Mouse (Mus musculus): ENCODE results near the gene Dand5.

Gene Dand5

GRCm38 (mm10) chr8:84771000-84771687 is 51.5 kb downstream of the Dand5 start:
- no peak for DNase-seq (ENCODE audit: low read depth in 1 of 2, low spot score in 2 of 2)

- DNase-seq (ENCODE audit: low read depth in 1 of 2, low spot score in 2 of 2) = no peak
Measured at GRCm38 (mm10) chr8:84770100-84770953, 52.3 kb downstream of the Dand5 start.

GRCm38 (mm10) chr8:84769324-84769723 is 53.3 kb downstream of the Dand5 start:
- no peak for DNase-seq (ENCODE audit: low read depth in 1 of 2, low spot score in 2 of 2)

- DNase-seq (ENCODE audit: low read depth in 1 of 2, low spot score in 2 of 2) = no peak
Measured at GRCm38 (mm10) chr8:84768343-84769095, 54.1 kb downstream of the Dand5 start.

GRCm38 (mm10) chr8:84767221-84767620 is 55.4 kb downstream of the Dand5 start:
- no peak for DNase-seq (ENCODE audit: low read depth in 1 of 2, low spot score in 2 of 2)

GRCm38 (mm10) chr8:84766422-84766821 is 56.2 kb downstream of the Dand5 start:
- DNase-seq (ENCODE audit: low read depth in 1 of 2, low spot score in 2 of 2) = no peak

- no peak for DNase-seq (ENCODE audit: low read depth in 1 of 2, low spot score in 2 of 2)
Measured at GRCm38 (mm10) chr8:84765629-84766028, 57.0 kb downstream of the Dand5 start.

Measured in monocyte, adult 2 months (primary cell).